Mouse (Mus musculus): ENCODE measurements at regions not wholly inside any gene's neighbourhood (a gene's known extent, or its start where the extent isn't known, plus 50 kb on each side); places are given as distances from the start of the nearest gene placed in this dataset.
A peak's percentile ranks its signal among the peaks of the same experiment; 100 is the strongest.

- H3K4me1 ChIP-seq (replicated peaks), result peaks cover 4% of the 10 kb centered on the region; the same call in 1 of the 2 replicates
- H3K9ac ChIP-seq (replicated peaks), result no peak overlapping the region
- H3K4me3 ChIP-seq (replicated peaks), result no peak overlapping the region
- ATAC-seq (ENCODE audit: insufficient number of reproducible peaks, insufficient read depth, low FRiP score, low TSS enrichment, low read depth), result no peak
- no peak overlapping the region for H3K27ac ChIP-seq
- H3K4me2 ChIP-seq, result no peak overlapping the region
- H3K27me3 ChIP-seq, result no peaks in the 10 kb centered on the region
- no peaks in the 10 kb centered on the region for H3K36me3 ChIP-seq
- 83% methylated on average over 4 of the region's 4 CpGs for WGBS
- no peaks in the 10 kb centered on the region for H3K9me3 ChIP-seq
Measured at GRCm38 (mm10) chr10:39248486-39248885, 84.9 kb upstream of the Ccn6 start.

GRCm38 (mm10) chr10:39246984-39247383 is 83.4 kb upstream of the Ccn6 start:
- no peak for ATAC-seq (ENCODE audit: insufficient number of reproducible peaks, insufficient read depth, low FRiP score, low TSS enrichment, low read depth)
- no peaks in the 10 kb centered on the region for H3K36me3 ChIP-seq
- no peaks in the 10 kb centered on the region for H3K9me3 ChIP-seq
- no peak overlapping the region for H3K4me3 ChIP-seq (replicated peaks)
- H3K27ac ChIP-seq, result no peak overlapping the region
- H3K9ac ChIP-seq (replicated peaks), result no peak overlapping the region
- H3K4me2 ChIP-seq, result no peak overlapping the region
- H3K4me1 ChIP-seq (replicated peaks), result peaks cover 4% of the 10 kb centered on the region; the same call in 1 of the 2 replicates
- H3K27me3 ChIP-seq, result no peaks in the 10 kb centered on the region
- 57% methylated on average over 3 of the region's 3 CpGs for WGBS

- H3K9ac ChIP-seq (replicated peaks), result no peak overlapping the region
- no peaks in the 10 kb centered on the region for H3K36me3 ChIP-seq
- H3K27me3 ChIP-seq, result no peaks in the 10 kb centered on the region
- no peak for ATAC-seq (ENCODE audit: insufficient number of reproducible peaks, insufficient read depth, low FRiP score, low TSS enrichment, low read depth)
- no peak overlapping the region for H3K27ac ChIP-seq
- no peaks in the 10 kb centered on the region for H3K9me3 ChIP-seq
- H3K4me2 ChIP-seq, result no peak overlapping the region
- H3K4me3 ChIP-seq (replicated peaks), result no peak overlapping the region
- H3K4me1 ChIP-seq (replicated peaks), result peaks cover 7% of the 10 kb centered on the region; the same call in 1 of the 2 replicates
- 74% methylated on average over 4 of the region's 4 CpGs for WGBS
Measured at GRCm38 (mm10) chr10:39245141-39245540, 81.5 kb upstream of the Ccn6 start.

GRCm38 (mm10) chr10:39244061-39244460 is 80.5 kb upstream of the Ccn6 start:
- H3K36me3 ChIP-seq, result no peaks in the 10 kb centered on the region
- H3K4me1 ChIP-seq (replicated peaks), result peaks cover 13% of the 10 kb centered on the region; the same call in 1 of the 2 replicates
- no peak overlapping the region for H3K4me2 ChIP-seq
- H3K9me3 ChIP-seq, result no peaks in the 10 kb centered on the region
- no peaks in the 10 kb centered on the region for H3K27me3 ChIP-seq
- no peak for ATAC-seq (ENCODE audit: insufficient number of reproducible peaks, insufficient read depth, low FRiP score, low TSS enrichment, low read depth)
- no peak overlapping the region for H3K4me3 ChIP-seq (replicated peaks)
- H3K9ac ChIP-seq (replicated peaks), result no peak overlapping the region
- 75% methylated on average over 6 of the region's 6 CpGs for WGBS
- no peak overlapping the region for H3K27ac ChIP-seq

- H3K27ac ChIP-seq, result no peak overlapping the region
- H3K4me1 ChIP-seq (replicated peaks), result peaks cover 13% of the 10 kb centered on the region; the same call in 1 of the 2 replicates
- no peak overlapping the region for H3K9ac ChIP-seq (replicated peaks)
- no peaks in the 10 kb centered on the region for H3K36me3 ChIP-seq
- H3K4me2 ChIP-seq, result no peak overlapping the region
- no peak for ATAC-seq (ENCODE audit: insufficient number of reproducible peaks, insufficient read depth, low FRiP score, low TSS enrichment, low read depth)
- H3K4me3 ChIP-seq (replicated peaks), result no peak overlapping the region
- no peaks in the 10 kb centered on the region for H3K9me3 ChIP-seq
- H3K27me3 ChIP-seq, result no peaks in the 10 kb centered on the region
- WGBS, result 92% methylated on average over 5 of the region's 5 CpGs
Measured at GRCm38 (mm10) chr10:39242398-39242797, 78.8 kb upstream of the Ccn6 start.

- Histone ChIP-seq H3K4me3 (replicated peaks) (no peak overlapping the region), H3K4me1 (replicated peaks) (peaks cover 13% of the 10 kb centered on the region; the same call in 1 of the 2 replicates), H3K36me3 (no peaks in the 10 kb centered on the region), H3K27me3 (no peaks in the 10 kb centered on the region), H3K9ac (replicated peaks) (no peak overlapping the region), H3K4me2 (no peak overlapping the region), H3K9me3 (no peaks in the 10 kb centered on the region), H3K27ac (no peak overlapping the region)
- WGBS, result 86% methylated on average over 6 of the region's 6 CpGs
- no peak for ATAC-seq (ENCODE audit: insufficient number of reproducible peaks, insufficient read depth, low FRiP score, low TSS enrichment, low read depth)
Measured at GRCm38 (mm10) chr10:39241922-39242321, 78.3 kb upstream of the Ccn6 start.

- 73% methylated on average over 3 of the region's 3 CpGs for WGBS
- no peak for ATAC-seq (ENCODE audit: insufficient number of reproducible peaks, insufficient read depth, low FRiP score, low TSS enrichment, low read depth)
- no peaks in the 10 kb centered on the region for H3K9me3 ChIP-seq
- no peak overlapping the region for H3K4me3 ChIP-seq (replicated peaks)
- H3K27ac ChIP-seq, result no peak overlapping the region
- no peaks in the 10 kb centered on the region for H3K36me3 ChIP-seq
- H3K4me1 ChIP-seq (replicated peaks), result peaks cover 13% of the 10 kb centered on the region; the same call in 1 of the 2 replicates
- no peak overlapping the region for H3K4me2 ChIP-seq
- H3K27me3 ChIP-seq, result no peaks in the 10 kb centered on the region
- H3K9ac ChIP-seq (replicated peaks), result no peak overlapping the region
Measured at GRCm38 (mm10) chr10:39241486-39241885, 77.9 kb upstream of the Ccn6 start.

GRCm38 (mm10) chr10:39240966-39241365 is 77.4 kb upstream of the Ccn6 start:
- no peak overlapping the region for H3K4me2 ChIP-seq
- H3K36me3 ChIP-seq, result no peaks in the 10 kb centered on the region
- no peaks in the 10 kb centered on the region for H3K9me3 ChIP-seq
- no peak for ATAC-seq (ENCODE audit: insufficient number of reproducible peaks, insufficient read depth, low FRiP score, low TSS enrichment, low read depth)
- H3K4me3 ChIP-seq (replicated peaks), result no peak overlapping the region
- no peak overlapping the region for H3K27ac ChIP-seq
- 93% methylated on average over 7 of the region's 7 CpGs for WGBS
- no peaks in the 10 kb centered on the region for H3K27me3 ChIP-seq
- H3K9ac ChIP-seq (replicated peaks), result no peak overlapping the region
- peaks cover 13% of the 10 kb centered on the region; the same call in 1 of the 2 replicates for H3K4me1 ChIP-seq (replicated peaks)

GRCm38 (mm10) chr10:39240178-39240791 is 76.7 kb upstream of the Ccn6 start:
- H3K27me3 ChIP-seq, result no peaks in the 10 kb centered on the region
- WGBS, result 49% methylated on average over 11 of the region's 11 CpGs
- H3K4me1 ChIP-seq (replicated peaks), result peaks cover 13% of the 10 kb centered on the region; the same call in 1 of the 2 replicates
- no peaks in the 10 kb centered on the region for H3K36me3 ChIP-seq
- no peak overlapping the region for H3K9ac ChIP-seq (replicated peaks)
- H3K27ac ChIP-seq, result no peak overlapping the region
- H3K9me3 ChIP-seq, result no peaks in the 10 kb centered on the region
- no peak overlapping the region for H3K4me3 ChIP-seq (replicated peaks)
- peak overlapping the region; percentile 45 for H3K4me2 ChIP-seq
- peak; percentile 54; the same call in 1 of the 2 replicates for ATAC-seq (ENCODE audit: insufficient number of reproducible peaks, insufficient read depth, low FRiP score, low TSS enrichment, low read depth)

- WGBS, result 18% methylated on average over 17 of the region's 17 CpGs
- no peak overlapping the region for H3K27ac ChIP-seq
- no peaks in the 10 kb centered on the region for H3K36me3 ChIP-seq
- H3K4me3 ChIP-seq (replicated peaks), result no peak overlapping the region
- ATAC-seq (ENCODE audit: insufficient number of reproducible peaks, insufficient read depth, low FRiP score, low TSS enrichment, low read depth), result peak; percentile 62
- no peak overlapping the region for H3K9ac ChIP-seq (replicated peaks)
- no peaks in the 10 kb centered on the region for H3K9me3 ChIP-seq
- peaks cover 13% of the 10 kb centered on the region; the same call in 1 of the 2 replicates for H3K4me1 ChIP-seq (replicated peaks)
- H3K4me2 ChIP-seq, result peak overlapping the region; percentile 45
- H3K27me3 ChIP-seq, result no peaks in the 10 kb centered on the region
Measured at GRCm38 (mm10) chr10:39239498-39240177, 76.0 kb upstream of the Ccn6 start.

GRCm38 (mm10) chr10:39238596-39238995 is 75.0 kb upstream of the Ccn6 start:
- no peak overlapping the region for H3K27ac ChIP-seq
- H3K4me2 ChIP-seq, result no peak overlapping the region
- no peak overlapping the region for H3K4me3 ChIP-seq (replicated peaks)
- no peaks in the 10 kb centered on the region for H3K9me3 ChIP-seq
- ATAC-seq (ENCODE audit: insufficient number of reproducible peaks, insufficient read depth, low FRiP score, low TSS enrichment, low read depth), result no peak
- H3K36me3 ChIP-seq, result no peaks in the 10 kb centered on the region
- H3K4me1 ChIP-seq (replicated peaks), result peaks cover 10% of the 10 kb centered on the region; the same call in 1 of the 2 replicates
- WGBS, result 78% methylated on average over 10 of the region's 10 CpGs
- H3K27me3 ChIP-seq, result no peaks in the 10 kb centered on the region
- H3K9ac ChIP-seq (replicated peaks), result no peak overlapping the region

Measured in limb, embryonic 12.5 days (tissue).